Mouse (Mus musculus): Measurements from ENCODE around the gene Negr1.

Gene Negr1

GRCm38 (mm10) chr3:156561524-156562423 lies at the start of gene Negr1:
Gene Negr1 (plus strand): TSS chr3:156561794.
- peak; percentile 83 for DNase-seq (ENCODE audit: low spot score in 2 of 2)

DNA sequence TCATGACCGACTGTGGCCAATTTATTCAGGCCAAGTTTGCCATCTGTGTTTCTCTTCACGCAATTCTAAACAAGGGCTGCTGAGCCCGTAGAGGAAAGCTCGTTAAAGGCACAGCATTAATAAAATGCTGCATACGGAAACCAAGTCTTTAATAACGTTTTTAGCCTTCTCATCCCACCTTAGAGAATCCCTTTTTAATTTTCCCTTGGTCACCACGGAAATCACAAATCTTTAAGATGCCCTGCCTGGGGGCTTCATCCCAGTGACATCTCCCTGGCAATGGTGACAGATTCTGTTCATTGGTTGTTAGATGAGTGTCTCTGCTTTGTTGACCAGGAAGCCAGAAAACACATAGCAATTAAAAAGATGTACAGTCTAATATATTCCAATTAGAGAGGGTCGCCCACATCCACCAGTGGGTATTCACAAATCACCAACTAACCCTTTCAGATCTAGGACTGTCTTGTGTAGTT lies 35.1 kb upstream of the Negr1 start:
- no peak for DNase-seq (ENCODE audit: low spot score in 2 of 2)

DNA sequence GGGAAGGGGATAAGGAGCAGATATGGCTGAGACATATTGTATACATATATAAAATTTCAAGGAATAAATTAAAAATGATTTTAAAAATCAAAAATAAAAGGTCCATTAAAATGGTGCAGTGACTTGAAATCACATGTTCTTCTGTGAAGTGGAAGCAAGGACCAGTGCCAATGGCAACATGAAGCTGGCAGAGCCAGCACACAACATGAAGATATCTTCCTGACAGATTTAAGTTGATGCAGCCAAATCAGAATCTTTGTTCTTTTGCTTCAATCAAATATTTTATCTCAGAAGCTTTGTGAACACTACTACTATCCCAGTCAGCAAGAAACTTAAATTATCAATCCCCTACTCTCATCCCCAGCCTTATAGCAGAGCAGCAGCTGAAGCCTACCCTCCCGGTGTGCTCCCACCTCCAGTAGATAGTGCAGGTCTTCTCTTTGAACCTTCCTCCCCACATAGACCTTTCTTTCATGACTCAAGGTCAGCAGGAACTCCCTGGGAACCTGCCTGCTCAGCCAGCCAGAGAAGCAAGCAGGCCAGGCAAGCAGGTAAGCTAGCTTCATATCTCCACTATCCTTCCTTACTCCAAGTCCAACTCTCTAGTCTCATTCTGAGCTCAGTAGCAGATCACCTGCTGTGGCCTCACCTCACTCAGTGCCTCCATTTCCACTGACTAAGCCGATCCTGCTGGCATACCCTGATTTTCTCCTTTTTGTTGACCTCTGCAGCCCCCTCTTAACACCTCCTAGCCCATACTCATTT lies 34.2 kb upstream of the Negr1 start:
- DNase-seq (ENCODE audit: low spot score in 2 of 2), result no peak

DNA sequence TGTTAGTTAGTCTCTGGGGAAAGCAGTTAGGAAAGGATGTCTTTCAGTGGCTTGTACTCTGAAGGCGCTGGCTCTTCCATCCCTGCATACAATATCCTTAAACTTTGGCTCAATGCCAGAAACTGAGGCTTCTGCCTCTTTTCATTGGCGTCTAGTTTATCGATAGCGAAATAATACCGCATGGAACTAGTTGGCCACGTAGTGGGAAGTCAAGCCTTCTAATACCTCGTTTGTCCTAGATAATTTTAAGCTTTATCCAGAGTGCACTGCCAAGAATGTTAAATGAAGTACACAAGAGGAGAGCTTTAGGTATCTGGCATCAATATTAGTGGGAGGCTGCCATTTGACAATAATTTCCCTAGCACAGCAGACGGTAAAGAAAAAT lies 2.2 kb upstream of the Negr1 start:
- DNase-seq (ENCODE audit: low spot score in 2 of 2), result peak; percentile 39 to 55

DNA sequence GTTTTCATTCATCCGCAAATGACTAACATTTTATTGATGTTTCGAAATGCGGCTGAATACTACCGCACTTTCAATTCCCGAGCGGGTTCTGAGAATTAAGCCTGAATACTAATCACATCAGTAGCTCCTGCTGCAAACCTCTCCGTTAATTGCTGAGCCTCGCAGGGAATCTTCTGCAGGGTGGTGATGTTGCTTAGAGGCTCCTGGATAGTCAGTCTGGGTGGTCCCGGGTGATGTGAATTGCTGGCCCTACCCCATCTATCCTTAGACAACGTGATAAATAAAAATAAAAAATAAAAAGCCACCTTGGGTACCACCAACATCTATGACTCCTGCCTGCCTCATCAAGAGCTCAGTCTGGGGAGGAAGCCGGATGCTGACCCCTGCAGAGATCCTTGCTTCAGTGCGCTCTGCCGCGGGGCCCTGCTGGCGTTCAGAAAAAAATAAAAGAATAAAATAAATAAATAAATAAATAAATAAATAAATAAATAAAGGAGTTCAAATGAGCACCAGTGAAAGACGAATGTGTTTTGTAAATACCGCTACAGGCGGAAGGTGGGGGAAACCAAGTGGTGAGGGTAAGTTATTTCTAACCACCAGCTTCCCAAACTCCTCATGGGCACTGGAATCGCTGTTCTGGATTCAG lies 1.6 kb upstream of the Negr1 start:
- DNase-seq (ENCODE audit: low spot score in 2 of 2), result peak; percentile 51 to 64

GRCm38 (mm10) chr3:156560766-156561165 lies 828 bp upstream of the Negr1 start:
- DNase-seq (ENCODE audit: low spot score in 2 of 2), result peak; percentile 91

DNA sequence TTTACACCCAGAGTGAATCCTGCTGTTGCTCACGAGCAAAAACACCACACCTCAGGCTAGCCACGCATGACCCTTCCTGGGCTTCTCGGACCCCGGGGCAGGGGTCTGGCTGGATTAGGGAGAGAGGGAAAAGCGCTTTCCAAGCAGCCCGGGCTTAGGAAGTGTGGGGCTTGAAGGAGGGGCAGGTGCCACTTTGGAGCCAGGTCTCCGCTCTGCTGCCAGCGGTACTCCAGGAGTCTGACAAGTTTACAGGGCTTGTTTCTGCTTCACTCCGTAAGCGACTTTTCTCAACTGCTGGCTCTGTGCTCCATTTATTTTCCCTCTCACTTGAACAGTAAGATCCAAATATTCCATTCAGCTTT lies 811 bp downstream of the Negr1 start:
- DNase-seq (ENCODE audit: low spot score in 2 of 2), result peak; percentile 39

DNA sequence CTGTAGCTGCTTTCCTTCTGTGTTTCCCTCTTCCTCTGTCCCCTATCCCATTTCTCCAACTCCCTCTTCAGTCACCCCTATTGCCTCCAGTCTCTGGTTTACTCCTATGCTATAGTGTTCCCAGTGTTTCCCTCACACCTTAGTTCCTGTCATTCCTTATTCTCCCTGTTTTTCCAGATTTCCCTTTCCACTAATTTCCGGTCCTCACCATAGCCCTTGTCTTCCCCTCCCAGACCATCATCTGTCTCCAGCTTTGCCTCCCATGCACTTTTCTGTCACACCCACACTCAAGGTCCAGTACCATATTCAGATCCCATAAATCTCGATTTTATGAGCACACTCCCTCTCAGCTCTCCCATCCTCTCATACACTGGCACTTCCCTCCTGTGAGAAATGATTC lies 1.2 kb downstream of the Negr1 start:
- peak; percentile 28 to 29 for DNase-seq (ENCODE audit: low spot score in 2 of 2)

DNA sequence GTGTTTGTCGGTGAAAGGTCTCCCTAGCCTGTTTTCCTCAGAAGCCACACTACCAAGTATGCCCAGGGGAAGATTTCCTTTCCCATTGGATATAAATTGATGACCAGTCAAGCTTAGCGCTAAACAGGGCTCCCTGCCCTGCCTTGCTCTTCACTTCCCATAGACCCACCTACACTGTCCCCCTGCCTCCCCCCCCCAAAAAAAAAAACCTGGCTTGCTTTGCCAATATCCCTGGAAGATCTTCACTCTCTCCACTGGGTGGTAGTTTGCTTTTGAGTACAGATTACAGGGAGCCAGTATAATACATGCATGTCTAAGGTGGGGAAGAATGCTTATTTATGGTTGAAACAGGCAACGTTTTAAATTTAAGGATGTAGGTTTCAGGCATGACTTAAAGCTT lies 1.8 kb downstream of the Negr1 start:
- peak in 1 of 2 experiments; percentile 25 for DNase-seq (ENCODE audit: low spot score in 2 of 2)

DNA sequence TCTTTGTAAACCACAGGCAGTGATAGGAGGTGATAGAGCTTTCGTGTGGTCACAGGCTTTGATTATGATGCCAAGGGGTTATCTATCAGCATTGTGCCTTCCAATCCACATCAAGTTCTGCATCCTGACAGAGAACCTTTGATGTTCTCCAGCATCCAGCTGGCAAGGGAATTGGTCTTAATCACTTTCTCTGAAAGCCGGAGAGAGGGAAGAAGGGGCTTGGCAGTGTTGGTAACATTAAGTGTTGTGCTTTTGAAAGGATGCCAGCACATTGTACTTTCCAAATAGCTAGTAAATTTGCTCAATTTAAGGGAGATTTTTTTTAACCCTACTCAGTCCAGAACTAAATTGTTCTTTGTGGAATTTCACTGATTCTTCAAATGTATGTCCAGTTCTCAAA lies 11.9 kb downstream of the Negr1 start:
- DNase-seq (ENCODE audit: low spot score in 2 of 2), result no peak

DNA sequence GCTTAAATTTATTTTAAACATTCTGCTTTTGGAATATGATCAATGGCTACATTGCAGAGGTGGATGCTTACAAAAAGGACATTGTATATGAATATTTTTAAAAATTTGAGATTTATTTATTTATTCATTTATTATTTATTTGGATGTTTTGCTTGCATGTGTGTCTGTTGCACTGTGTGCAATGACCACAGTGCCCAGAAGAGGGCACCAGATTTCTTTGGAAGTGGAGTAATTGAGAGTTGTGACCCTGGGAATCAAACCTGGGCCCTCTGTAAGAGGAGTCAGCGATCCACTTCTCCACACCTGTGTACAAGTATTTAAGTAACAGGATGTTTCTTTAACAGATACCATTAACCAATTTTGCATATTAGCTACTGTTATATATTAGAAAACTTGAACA lies 14.7 kb downstream of the Negr1 start:
- DNase-seq (ENCODE audit: low spot score in 2 of 2), result no peak

DNA sequence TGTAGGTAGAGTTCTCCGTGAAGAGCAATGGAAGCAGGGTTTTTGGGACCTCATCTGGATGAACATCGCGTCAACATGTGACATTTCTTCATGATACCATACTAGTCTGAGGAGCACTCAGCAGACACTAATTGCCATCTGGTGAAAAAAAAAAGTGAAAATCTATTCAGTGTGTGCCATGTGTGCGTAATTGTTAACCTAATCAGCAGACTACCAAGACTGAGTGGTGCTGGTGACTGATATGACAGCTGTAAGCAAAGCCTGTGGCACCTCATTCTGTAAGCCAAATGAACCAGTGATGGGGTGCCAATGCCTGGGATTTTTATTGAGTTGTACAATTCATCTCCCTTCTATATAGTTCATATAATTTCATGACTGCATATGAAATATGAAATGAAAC lies 29.0 kb downstream of the Negr1 start:
- no peak for DNase-seq (ENCODE audit: low spot score in 2 of 2)

- no peak for DNase-seq (ENCODE audit: low spot score in 2 of 2)
Measured at GRCm38 (mm10) chr3:156591125-156591524, 29.5 kb downstream of the Negr1 start.

DNA sequence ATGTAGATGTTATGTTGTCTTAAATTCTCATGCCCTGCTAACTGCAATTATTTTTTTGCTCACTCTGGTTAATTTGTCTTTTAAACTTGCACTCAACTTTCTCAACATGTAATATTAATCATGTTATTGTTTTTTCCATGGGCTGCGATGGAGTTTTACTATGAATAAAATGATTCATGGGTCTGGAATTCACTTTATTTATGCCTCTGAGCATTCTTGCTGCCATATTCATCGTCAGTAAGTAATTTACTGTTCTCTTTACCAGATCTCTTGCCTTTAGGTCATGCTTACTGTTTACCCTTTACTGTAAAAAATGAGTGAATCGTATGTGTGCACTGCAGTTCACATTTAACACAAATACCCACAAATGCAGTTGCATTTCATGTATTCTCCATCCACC lies 45.3 kb downstream of the Negr1 start:
- DNase-seq (ENCODE audit: low spot score in 2 of 2), result no peak

- no peak for DNase-seq (ENCODE audit: low spot score in 2 of 2)
Measured at GRCm38 (mm10) chr3:156619921-156620320, 58.3 kb downstream of the Negr1 start.

DNA sequence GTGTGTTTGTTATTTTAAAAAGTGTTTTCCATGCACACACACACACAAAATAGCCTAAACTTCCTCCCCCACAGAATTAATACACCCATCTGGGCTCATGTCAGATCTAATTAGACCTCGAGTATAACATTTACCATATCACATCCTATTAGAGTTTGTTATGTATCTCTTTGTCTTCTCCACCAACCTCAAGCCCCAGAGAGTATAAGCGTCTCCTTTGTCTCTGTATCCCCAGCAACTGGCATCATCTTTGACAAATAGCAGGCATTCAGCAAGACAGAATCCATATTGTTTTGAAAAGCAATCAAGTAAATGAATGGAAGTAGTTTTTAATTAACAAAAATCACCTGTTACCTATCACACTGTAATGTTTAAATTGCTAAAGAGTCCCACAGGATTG lies 67.0 kb downstream of the Negr1 start:
- no peak for DNase-seq (ENCODE audit: low spot score in 2 of 2)

DNA sequence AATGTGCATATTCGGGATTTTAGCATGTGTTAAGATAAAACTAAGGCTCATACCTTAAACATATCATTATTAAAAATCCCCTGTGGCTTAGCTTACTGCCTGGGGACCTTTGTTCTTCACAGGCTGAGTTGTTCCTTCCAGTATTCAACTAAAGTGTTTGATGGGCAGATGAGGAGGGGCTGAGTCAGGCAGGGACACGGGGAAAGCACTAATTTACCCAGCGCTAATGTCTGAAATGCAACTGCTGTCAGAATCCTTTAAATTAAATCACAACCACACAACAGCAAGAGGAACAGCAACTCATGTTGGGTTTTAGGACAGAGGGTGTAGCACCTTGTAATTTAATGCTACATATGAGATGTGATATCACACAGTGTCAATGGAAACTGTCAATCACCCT lies 71.3 kb downstream of the Negr1 start:
- DNase-seq (ENCODE audit: low spot score in 2 of 2), result no peak

DNA sequence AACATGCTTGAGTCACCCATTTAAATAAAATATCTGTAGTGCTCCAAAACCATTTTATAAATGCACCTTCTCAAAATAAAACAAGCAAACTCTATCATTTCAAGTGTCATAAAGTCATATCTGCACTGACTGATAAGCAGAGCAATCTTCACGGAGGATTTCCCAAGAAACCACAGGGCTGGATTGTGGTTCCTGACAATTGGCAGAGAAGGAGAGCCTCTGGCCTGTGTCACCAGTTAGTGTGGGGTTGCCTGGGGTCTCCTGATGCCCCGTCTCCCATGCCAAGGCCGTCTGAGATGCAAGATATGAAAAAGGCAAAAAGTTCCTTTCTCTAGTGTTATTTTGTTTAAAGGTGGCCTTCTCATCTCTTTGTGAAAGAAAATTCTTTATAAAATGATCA lies 77.8 kb downstream of the Negr1 start:
- no peak for DNase-seq (ENCODE audit: low spot score in 2 of 2)

- DNase-seq (ENCODE audit: low spot score in 2 of 2), result peak in 1 of 2 experiments; percentile 38
Measured at GRCm38 (mm10) chr3:156643710-156644363, 82.2 kb downstream of the Negr1 start.

DNA sequence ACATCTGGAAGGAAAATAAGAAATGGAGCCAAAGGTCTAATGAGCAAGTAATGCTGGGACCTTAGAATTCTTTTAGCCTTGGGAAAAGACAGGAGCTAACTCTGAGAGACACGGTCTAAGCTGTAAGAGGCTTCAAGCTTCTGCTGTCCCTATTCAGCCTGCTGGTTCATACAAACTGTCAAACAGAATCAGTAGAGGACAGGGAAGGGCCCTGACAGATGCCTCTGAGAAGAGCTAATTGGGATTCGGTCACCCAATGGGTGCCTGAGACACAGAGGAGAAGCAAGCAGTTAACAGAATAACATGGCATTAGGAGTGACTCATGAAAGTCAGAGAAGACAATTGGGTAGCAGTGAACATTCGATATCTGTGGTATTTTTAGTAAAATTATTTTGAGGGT lies 86.8 kb downstream of the Negr1 start:
- no peak for DNase-seq (ENCODE audit: low spot score in 2 of 2)

DNA sequence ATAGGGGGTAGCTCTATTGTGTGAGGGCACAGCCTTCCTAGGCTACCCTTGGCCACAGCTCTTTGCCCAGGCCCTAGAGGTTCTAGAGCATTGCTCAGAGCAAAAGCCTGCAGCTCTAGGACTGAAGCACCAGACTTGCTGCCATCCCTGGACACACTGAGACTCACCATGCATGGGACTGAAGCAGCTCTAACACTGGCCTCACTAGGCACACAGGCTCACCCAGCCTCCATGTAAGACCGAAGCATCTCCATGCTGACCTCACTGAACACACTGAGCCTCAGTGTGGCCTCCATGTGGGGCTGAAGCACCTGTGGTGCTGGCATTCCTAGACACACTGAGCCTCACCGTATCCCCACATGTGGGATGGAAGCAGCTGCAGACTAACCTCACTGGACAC lies 101.0 kb downstream of the Negr1 start:
- DNase-seq (ENCODE audit: low spot score in 2 of 2), result no peak

DNA sequence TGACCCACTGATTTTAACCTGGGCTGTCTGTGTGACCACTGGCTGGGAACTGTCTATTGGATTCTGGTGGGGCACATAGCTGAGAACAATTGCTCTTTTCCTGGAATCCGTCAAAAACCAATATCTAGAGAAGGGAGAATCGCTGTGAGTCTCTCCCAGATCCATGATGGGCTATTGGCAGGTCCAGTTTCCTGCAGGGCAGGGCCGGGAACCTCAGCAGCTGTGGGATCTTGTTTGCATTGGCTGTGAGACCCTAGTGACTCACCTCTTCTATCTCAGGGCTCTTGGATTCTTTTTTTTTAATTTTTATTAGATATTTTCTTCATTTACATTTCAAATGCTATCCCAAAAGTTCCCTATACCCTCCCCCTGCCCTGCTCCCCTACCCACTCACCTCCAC lies 111.0 kb downstream of the Negr1 start:
- no peak for DNase-seq (ENCODE audit: low spot score in 2 of 2)

All from right cerebral cortex, adult 2 months (tissue).